ENCODE assay signal across 38 mouse cellular contexts in genomic region chr9:51105751-51106150, GRCm38 (mm10). TPM values are rescaled to one million over a fixed set of nuclear protein-coding genes. Genes with fewer than 3 reads are reported as not detected.
DNase-seq lines count a peak whose midpoint lies in the region; ATAC-seq and TF ChIP-seq lines count a peak whose summit lies in the region.
"Had no signal": no experiment of that assay in that cellular context is flagged by ENCODE, and none has a peak within 500 bp of the region (broad histone marks: within the 10 kb centered on the region; RNA-seq: fewer than 3 reads in every experiment).

No protein-coding gene starts in this region.

- no peak for TF ChIP-seq EP300 in CH12.LX (IDR thresholded peaks at IDR 0.05; ENCODE audit: low read length)

- dilution Hi-C loops in CH12.LX (cut with MboI; ENCODE audit: extremely low pct_ligation_motif_present, extremely low pct_unique_long_range_greater_than_20kb, low sequenced_read_pairs): no loop called here

- DNase-seq in embryonic facial prominence, embryonic 14.5 days (ENCODE audit: low spot score): peak; percentile 25
- no peak for DNase-seq in embryonic facial prominence, embryonic 10.5 days (ENCODE audit: low spot score)
- DNase-seq in CH12.LX (ENCODE audit: extremely low read depth): peak; percentile 7
- peak; percentile 61 for DNase-seq in Muller cell, postnatal 12 days (ENCODE audit: inconsistent ontology term)
- DNase-seq in thymus, postnatal 36 days: no peak
- no peak for DNase-seq in ovary, postnatal 14 days (ENCODE audit: low spot score)
- no peak for DNase-seq in layer of hippocampus, postnatal 14 days (ENCODE audit: low spot score in 2 of 2)
- DNase-seq: adrenal gland, adult 2 months; adrenal gland, postnatal 25 days; cerebellum, adult 11-12 months; cerebellum, adult 8-10 months; cerebellum, postnatal 10 days; cerebellum, postnatal 36 days; gastrocnemius, postnatal 10 days; gastrocnemius, postnatal 36 days; heart, adult 11 months had no signal

- 75% methylated on average over 2 of the region's 2 CpGs for WGBS in embryonic facial prominence, embryonic 14.5 days
- WGBS in embryonic facial prominence, embryonic 10.5 days: 77% methylated on average over 2 of the region's 2 CpGs

- no peaks in the 10 kb centered on the region for H3K9me3 ChIP-seq in embryonic facial prominence, embryonic 14.5 days (ENCODE audit: control insufficient read depth, low read length)
- H3K9me3 ChIP-seq in embryonic facial prominence, embryonic 10.5 days: no peaks in the 10 kb centered on the region
- H3K9me3 ChIP-seq in CH12.LX (replicated peaks; ENCODE audit: low read length): peaks cover 7% of the 10 kb centered on the region
- H3K9me3 ChIP-seq: embryonic facial prominence, embryonic 12.5 days; forebrain, embryonic 10.5 days; forebrain, embryonic 13.5 days; hindbrain, embryonic 12.5 days; hindbrain, embryonic 15.5 days had no signal

- H3K36me3 ChIP-seq in embryonic facial prominence, embryonic 14.5 days (ENCODE audit: control insufficient read depth, insufficient read depth, low read length): no peaks in the 10 kb centered on the region
- H3K36me3 ChIP-seq in embryonic facial prominence, embryonic 10.5 days (replicated peaks): no peaks in the 10 kb centered on the region
- no peaks in the 10 kb centered on the region for H3K36me3 ChIP-seq in CH12.LX (replicated peaks in 1 of 2; ENCODE audit: control insufficient read depth in 1 of 2, insufficient read depth in 1 of 2, low read length in 1 of 2)
- H3K36me3 ChIP-seq: embryonic facial prominence, embryonic 12.5 days; forebrain, embryonic 10.5 days; hindbrain, embryonic 12.5 days; hindbrain, embryonic 15.5 days had no signal

- H3K27ac ChIP-seq in embryonic facial prominence, embryonic 14.5 days (replicated peaks; ENCODE audit: low read depth, low read length): no peak overlapping the region
- no peak overlapping the region for H3K27ac ChIP-seq in embryonic facial prominence, embryonic 10.5 days (replicated peaks)
- no peak overlapping the region for H3K27ac ChIP-seq in CH12.LX (ENCODE audit: insufficient read depth, low read depth)
- peak overlapping the region; percentile 100 for H3K27ac ChIP-seq in embryonic fibroblast, embryonic 13.5 days (ENCODE audit: insufficient read depth, low read length)
- H3K27ac ChIP-seq: embryonic facial prominence, embryonic 12.5 days; forebrain, embryonic 10.5 days; forebrain, embryonic 13.5 days; hindbrain, embryonic 12.5 days; hindbrain, embryonic 15.5 days had no signal

- H3K27me3 ChIP-seq in embryonic facial prominence, embryonic 14.5 days (replicated peaks; ENCODE audit: control insufficient read depth, insufficient read depth, low read length): peaks cover 10% of the 10 kb centered on the region; the same call in 1 of the 2 replicates
- peaks cover 33% of the 10 kb centered on the region for H3K27me3 ChIP-seq in embryonic facial prominence, embryonic 10.5 days (replicated peaks; ENCODE audit: low read depth, poor library complexity, severe bottlenecking)
- no peaks in the 10 kb centered on the region for H3K27me3 ChIP-seq in CH12.LX (replicated peaks)
- H3K27me3 ChIP-seq: embryonic facial prominence, embryonic 12.5 days had no signal

- no peak overlapping the region for H3K9ac ChIP-seq in embryonic facial prominence, embryonic 14.5 days (ENCODE audit: low read depth, low read length)
- H3K9ac ChIP-seq in CH12.LX (ENCODE audit: insufficient read depth, low read depth): 0 out of 2 replicates have a peak overlapping the region, but pooled peaks have one; percentile 33
- H3K9ac ChIP-seq: embryonic facial prominence, embryonic 12.5 days; forebrain, embryonic 13.5 days; hindbrain, embryonic 12.5 days; hindbrain, embryonic 15.5 days had no signal

- peaks cover 11% of the 10 kb centered on the region; the same call in 1 of the 2 replicates for H3K4me1 ChIP-seq in embryonic facial prominence, embryonic 14.5 days (ENCODE audit: control insufficient read depth, insufficient read depth, low read length)
- H3K4me1 ChIP-seq in embryonic facial prominence, embryonic 10.5 days: peaks cover 22% of the 10 kb centered on the region
- peaks cover 0 to 5% of the 10 kb centered on the region in 2 experiments; a peak in 2 of 4 replicates for H3K4me1 ChIP-seq in CH12.LX (ENCODE audit: control insufficient read depth in 1 of 2, insufficient read depth in 2 of 2)
- H3K4me1 ChIP-seq in embryonic fibroblast, embryonic 13.5 days (ENCODE audit: control insufficient read depth, insufficient read depth, low read length): peaks cover 5% of the 10 kb centered on the region

- H3K79me2 ChIP-seq in CH12.LX (replicated peaks; ENCODE audit: control insufficient read depth, extremely low read depth, insufficient read depth, poor library complexity, severe bottlenecking): no peaks in the 10 kb centered on the region; the same call in 1 of the 2 replicates

- H3K4me2 ChIP-seq in embryonic facial prominence, embryonic 14.5 days (ENCODE audit: low read depth, low read length): no peak overlapping the region
- H3K4me2 ChIP-seq in CH12.LX (ENCODE audit: insufficient read depth, low read depth, poor library complexity, severe bottlenecking): peak overlapping the region; percentile 15
- H3K4me2 ChIP-seq: embryonic facial prominence, embryonic 12.5 days; forebrain, embryonic 13.5 days; heart, embryonic 11.5 days; hindbrain, embryonic 12.5 days; hindbrain, embryonic 15.5 days had no signal

- TF ChIP-seq CTCF in CH12.LX (conservative IDR thresholded peaks at IDR 0.05 in 1 of 2, IDR thresholded peaks at IDR 0.05 in 1 of 2; ENCODE audit: low read depth in 2 of 2, low read length in 2 of 2): no peak
- TF ChIP-seq CTCF in embryonic fibroblast, embryonic 13.5 days (IDR thresholded peaks at IDR 0.05; ENCODE audit: borderline replicate concordance, insufficient read depth, low read length): no peak

- no peak for ATAC-seq in embryonic facial prominence, embryonic 14.5 days (ENCODE audit: low read depth)
- ATAC-seq: CD4-positive, CD25-positive, alpha-beta regulatory T cell, adult 4 months; forebrain, embryonic 13.5 days; forebrain, embryonic 16.5 days; intestine, postnatal 0 days; Patski had no signal

- no peak for TF ChIP-seq POLR2A in CH12.LX (IDR thresholded peaks at IDR 0.05; ENCODE audit: low read depth, low read length)
- 0 out of 2 replicates have a peak, but pooled peaks have one; percentile 34 for TF ChIP-seq POLR2A in embryonic fibroblast, embryonic 13.5 days (IDR thresholded peaks at IDR 0.05; ENCODE audit: low read depth, low read length)

- no peak for TF ChIP-seq RAD21 in CH12.LX (IDR thresholded peaks at IDR 0.05; ENCODE audit: low read depth, low read length)

- no peak overlapping the region for H3K4me3 ChIP-seq in embryonic facial prominence, embryonic 14.5 days (ENCODE audit: low read depth, low read length)
- H3K4me3 ChIP-seq in embryonic facial prominence, embryonic 10.5 days: no peak overlapping the region
- no peak overlapping the region for H3K4me3 ChIP-seq in CH12.LX (replicated peaks in 1 of 3; ENCODE audit: low read depth in 2 of 3, low read length in 2 of 3, poor library complexity in 1 of 3)
- H3K4me3 ChIP-seq in embryonic fibroblast, embryonic 13.5 days (ENCODE audit: insufficient read depth, low read length): no peak overlapping the region
- H3K4me3 ChIP-seq: embryonic facial prominence, embryonic 12.5 days; forebrain, embryonic 10.5 days; forebrain, embryonic 13.5 days; hindbrain, embryonic 12.5 days; hindbrain, embryonic 15.5 days had no signal

- in situ Hi-C loops in CH12.LX (cut with MboI; ENCODE audit: low pct_ligation_motif_present, low pct_unique_long_range_greater_than_20kb, low sequenced_read_pairs): no loop called here

TF ChIP-seq in CH12.LX, 34 proteins besides CTCF, POLR2A, EP300 and RAD21:
- TF ChIP-seq TCF12 (IDR thresholded peaks at IDR 0.05; ENCODE audit: low read depth, low read length) (no peak), CHD1 (IDR thresholded peaks at IDR 0.05; ENCODE audit: low read depth, low read length) (0 out of 2 replicates have a peak, but pooled peaks have one; percentile 47)
TF ChIP-seq in CH12.LX: peak in this region for 1.

RNA-seq across cellular contexts. Expression of gene 4833427G06Rik, which starts 3.9 kb away (rescaled TPM):
- 0.93 and 5.0 TPM in 2 replicates for polyA plus RNA-seq in embryonic facial prominence, embryonic 14.5 days (2014; fragmentation: Nextera tagmentation; extraction: Ambion mirVana)
- polyA plus RNA-seq in embryonic facial prominence, embryonic 10.5 days (2016; fragmentation: Nextera tagmentation; extraction: Ambion mirVana): not detected in 2 replicates
- total RNA-seq in CH12.LX (2012; rRNA removed): 0.25 and 0.29 TPM in 2 replicates
- total RNA-seq in CH12.LX (2014; rRNA removed): not detected in 2 replicates
- not detected in 2 replicates for polyA plus RNA-seq in CH12.LX (2012; ENCODE audit: insufficient read length, low read depth)
- 4.3 and 5.8 TPM in 2 replicates for polyA plus RNA-seq in embryonic fibroblast, embryonic 13.5 days (2011; ENCODE audit: insufficient read length, low read depth, missing spikeins)
- 1 to 10 TPM in 1 of 2 experiments, not detected in 1; 1.6 TPM for total RNA-seq in layer of hippocampus, postnatal 14 days (2021)
- total RNA-seq: adrenal gland, adult 2 months; gastrocnemius, adult 18-20 months; gastrocnemius, postnatal 10 days; gastrocnemius, postnatal 36 days; heart, adult 8-10 months; heart, postnatal 25 days; hematopoietic stem cell, adult 5-6 weeks; MEL had no signal
- polyA plus RNA-seq: adrenal gland, adult 2 months; CD4-positive, CD25-positive, alpha-beta regulatory T cell, adult 4 months; forebrain, embryonic 10.5 days; heart, embryonic 11.5 days; heart, embryonic 14.5 days; heart, postnatal 0 days; intestine, embryonic 14.5 days; intestine, postnatal 0 days; Patski had no signal

RNA-seq across cellular contexts. Expression of gene Layn, which starts 28.9 kb away (rescaled TPM):
- 5.0 and 6.0 TPM in 2 replicates for polyA plus RNA-seq in embryonic facial prominence, embryonic 14.5 days (2014; fragmentation: Nextera tagmentation; extraction: Ambion mirVana)
- 1.5 and 2.5 TPM in 2 replicates for polyA plus RNA-seq in embryonic facial prominence, embryonic 10.5 days (2016; fragmentation: Nextera tagmentation; extraction: Ambion mirVana)
- not detected in 2 replicates for total RNA-seq in CH12.LX (2012; rRNA removed)
- not detected in 2 replicates for total RNA-seq in CH12.LX (2014; rRNA removed)
- not detected in 2 replicates for polyA plus RNA-seq in CH12.LX (2012; ENCODE audit: insufficient read length, low read depth)
- polyA plus RNA-seq in embryonic fibroblast, embryonic 13.5 days (2011; ENCODE audit: insufficient read length, low read depth, missing spikeins): 32.1 and 48.7 TPM in 2 replicates
- total RNA-seq in layer of hippocampus, postnatal 14 days (2021): 1 to 10 TPM; 5.3 to 5.4 TPM
- total RNA-seq: MEL had no signal
- polyA plus RNA-seq: CD4-positive, CD25-positive, alpha-beta regulatory T cell, adult 4 months; Patski had no signal

RNA-seq across cellular contexts. Expression of gene Btg4, which starts 45.0 kb away (rescaled TPM):
- polyA plus RNA-seq in embryonic facial prominence, embryonic 14.5 days (2014; fragmentation: Nextera tagmentation; extraction: Ambion mirVana): 0.31 and 0.39 TPM in 2 replicates
- polyA plus RNA-seq in embryonic facial prominence, embryonic 10.5 days (2016; fragmentation: Nextera tagmentation; extraction: Ambion mirVana): not detected in 2 replicates
- not detected in 2 replicates for total RNA-seq in CH12.LX (2012; rRNA removed)
- not detected in 2 replicates for total RNA-seq in CH12.LX (2014; rRNA removed)
- not detected in 2 replicates for polyA plus RNA-seq in CH12.LX (2012; ENCODE audit: insufficient read length, low read depth)
- not detected in 2 replicates for polyA plus RNA-seq in embryonic fibroblast, embryonic 13.5 days (2011; ENCODE audit: insufficient read length, low read depth, missing spikeins)
- total RNA-seq in layer of hippocampus, postnatal 14 days (2021): not detected
- total RNA-seq: adrenal gland, adult 2 months; adrenal gland, postnatal 25 days; gastrocnemius, adult 18-20 months; gastrocnemius, postnatal 10 days; gastrocnemius, postnatal 36 days; heart, adult 8-10 months; heart, postnatal 25 days; hematopoietic stem cell, adult 5-6 weeks; MEL had no signal
- polyA plus RNA-seq: adrenal gland, adult 2 months; brain, embryonic 14.5 days; C2C12; CD4-positive, CD25-positive, alpha-beta regulatory T cell, adult 4 months; cortical plate, adult 2 months; embryonic facial prominence, embryonic 12.5 days; forebrain, embryonic 10.5 days; forebrain, embryonic 13.5 days; forebrain, embryonic 16.5 days; heart, embryonic 11.5 days; heart, embryonic 14.5 days; heart, postnatal 0 days; hindbrain, embryonic 12.5 days; hindbrain, embryonic 15.5 days; intestine, embryonic 14.5 days; intestine, postnatal 0 days; Patski had no signal

RNA-seq across cellular contexts. Expression of gene Gm32742, which starts 59.6 kb away (rescaled TPM):
- 0.07 and 0.08 TPM in 2 replicates for polyA plus RNA-seq in embryonic facial prominence, embryonic 14.5 days (2014; fragmentation: Nextera tagmentation; extraction: Ambion mirVana)
- 0.01 TPM in 2 replicates for polyA plus RNA-seq in embryonic facial prominence, embryonic 10.5 days (2016; fragmentation: Nextera tagmentation; extraction: Ambion mirVana)
- total RNA-seq in CH12.LX (2012; rRNA removed) (0.38 and 0.42 TPM in 2 replicates), CH12.LX (2014; rRNA removed) (0.23 TPM in 2 replicates)
- polyA plus RNA-seq in CH12.LX (2012; ENCODE audit: insufficient read length, low read depth): 0.74 and 0.77 TPM in 2 replicates
- polyA plus RNA-seq in embryonic fibroblast, embryonic 13.5 days (2011; ENCODE audit: insufficient read length, low read depth, missing spikeins): 0.05 TPM in 1 of 2 replicates, not detected in the other
- total RNA-seq in layer of hippocampus, postnatal 14 days (2021): not detected
- total RNA-seq: adrenal gland, adult 2 months; adrenal gland, postnatal 25 days; gastrocnemius, adult 18-20 months; gastrocnemius, postnatal 10 days; gastrocnemius, postnatal 36 days; heart, adult 8-10 months; heart, postnatal 25 days; MEL had no signal
- polyA plus RNA-seq: adrenal gland, adult 2 months; forebrain, embryonic 10.5 days; forebrain, embryonic 13.5 days; heart, embryonic 14.5 days; heart, postnatal 0 days; hindbrain, embryonic 15.5 days; intestine, embryonic 14.5 days; intestine, postnatal 0 days had no signal

Comparison
In these comparisons a context has a peak if more than half of its experiments do, and no peak if none do; other contexts are left out.
1. DNase-seq: peak in embryonic facial prominence, embryonic 14.5 days (single experiment), CH12.LX (single experiment) and Muller cell, postnatal 12 days (single experiment); none in embryonic facial prominence, embryonic 10.5 days (single experiment), thymus, postnatal 36 days (0 of 2), ovary, postnatal 14 days (single experiment) and layer of hippocampus, postnatal 14 days (0 of 2).